Mouse (Mus musculus) CH12.LX (cell line): ENCODE data around the gene Pdgfc. TPM values are rescaled to one million over a fixed set of nuclear protein-coding genes. Genes with fewer than 3 reads are reported as not detected.

Source experiments
- DNase-seq: peaks from one replicate; pipeline ENCODE4 v3.0.0-alpha.2; 2013; ENCODE audit errors: extremely low read depth
- H3K27ac ChIP-seq: 2 replicates; pipeline ENCODE4 v1.5.1; 2012; ENCODE audit warnings: low read depth, mild to moderate bottlenecking, control low read depth, moderate library complexity; ENCODE audit not compliant: insufficient read depth
- H3K27me3 ChIP-seq: replicated peaks from 2 replicates; pipeline ENCODE3; 2012; ENCODE audit warnings: inconsistent platforms
- H3K36me3 ChIP-seq, 2 experiments: replicated peaks in 1 of 2; 2 replicates each; pipeline versions ENCODE3 to v1.6.1; 2012; ENCODE audit warnings: inconsistent platforms in 1 of 2, low read length in 1 of 2, mild to moderate bottlenecking in 1 of 2, mixed read lengths in 1 of 2, moderate library complexity in 1 of 2; ENCODE audit not compliant: control insufficient read depth in 1 of 2, insufficient read depth in 1 of 2
- H3K4me1 ChIP-seq, 2 experiments: 2 replicates each; pipeline ENCODE4 v1.6.1; 2012; ENCODE audit warnings: inconsistent platforms in 1 of 2, moderate library complexity in 1 of 2; ENCODE audit not compliant: insufficient read depth in 2 of 2, control insufficient read depth in 1 of 2
- H3K4me2 ChIP-seq: 2 replicates; pipeline ENCODE4 v1.6.1; 2012; ENCODE audit warnings: low read depth, mild to moderate bottlenecking, control low read depth; ENCODE audit not compliant: poor library complexity, insufficient read depth, severe bottlenecking
- H3K4me3 ChIP-seq, 3 experiments: fragments of 150-350 bp in 1 of 3; sonication (generic) in 1 of 3; replicated peaks in 1 of 3; 2 replicates each; pipeline versions ENCODE3 to v1.5.1; 2011 to 2012; ENCODE audit warnings: low read depth in 2 of 3, low read length in 2 of 3, mild to moderate bottlenecking in 2 of 3, moderate library complexity in 2 of 3, control low read depth in 1 of 3, improper control_type of control experiment in 1 of 3, inconsistent platforms in 1 of 3, mixed read lengths in 1 of 3; ENCODE audit not compliant: poor library complexity in 1 of 3
- H3K79me2 ChIP-seq: replicated peaks from 2 replicates; pipeline ENCODE4 v1.6.1; 2012; ENCODE audit warnings: mild to moderate bottlenecking, moderate library complexity; ENCODE audit not compliant: control insufficient read depth, poor library complexity, insufficient read depth, severe bottlenecking; ENCODE audit errors: extremely low read depth
- H3K9ac ChIP-seq: 2 replicates; pipeline ENCODE4 v1.6.1; 2012; ENCODE audit warnings: low read depth, mild to moderate bottlenecking, control low read depth, moderate library complexity; ENCODE audit not compliant: insufficient read depth
- H3K9me3 ChIP-seq: replicated peaks from 2 replicates; pipeline ENCODE3; 2012; ENCODE audit warnings: low read length, inconsistent platforms, mixed read lengths
- BHLHE40 ChIP-seq: IDR thresholded peaks from 2 replicates; pipeline ENCODE4 v1.6.1; 2011; ENCODE audit warnings: mild to moderate bottlenecking, low read depth, low read length, improper control_type of control experiment
- CHD1 ChIP-seq: IDR thresholded peaks from 2 replicates; pipeline ENCODE4 v1.6.1; 2012; ENCODE audit warnings: low read depth, low read length, improper control_type of control experiment, inconsistent platforms
- CHD2 ChIP-seq: IDR thresholded peaks from 2 replicates; pipeline ENCODE4 v1.6.1; 2011; ENCODE audit warnings: low read length, improper control_type of control experiment
- CTCF ChIP-seq, 2 experiments: IDR thresholded peaks in 1 of 2; conservative IDR thresholded peaks in 1 of 2; 2 replicates each; pipeline ENCODE4 v1.5.1; 2011 to 2012; ENCODE audit warnings: low read depth in 2 of 2, low read length in 2 of 2, improper control_type of control experiment in 1 of 2, inconsistent platforms in 1 of 2, mild to moderate bottlenecking in 1 of 2, moderate library complexity in 1 of 2
- E2F4 ChIP-seq: IDR thresholded peaks from 2 replicates; pipeline ENCODE4 v1.6.1; 2011; ENCODE audit warnings: low read depth, low read length, improper control_type of control experiment; ENCODE audit not compliant: insufficient replicate concordance
- EP300 ChIP-seq: IDR thresholded peaks from 2 replicates; pipeline ENCODE4 v1.6.1; 2011; ENCODE audit warnings: low read length, improper control_type of control experiment
- ETS1 ChIP-seq: conservative IDR thresholded peaks from 2 replicates; pipeline ENCODE4 v1.6.1; 2012; ENCODE audit warnings: low read depth, mild to moderate bottlenecking, inconsistent platforms, low read length, improper control_type of control experiment, moderate library complexity
- HCFC1 ChIP-seq: IDR thresholded peaks from 2 replicates; pipeline ENCODE4 v1.6.1; 2012; ENCODE audit warnings: low read depth, mild to moderate bottlenecking, inconsistent platforms, low read length, improper control_type of control experiment
- JUN ChIP-seq: IDR thresholded peaks from 2 replicates; pipeline ENCODE4 v1.6.1; 2011; ENCODE audit warnings: low read depth, mild to moderate bottlenecking, low read length, improper control_type of control experiment, moderate library complexity; ENCODE audit not compliant: insufficient read depth
- JUND ChIP-seq: conservative IDR thresholded peaks from 2 replicates; pipeline ENCODE4 v1.6.1; 2011; ENCODE audit warnings: low read depth, low read length, improper control_type of control experiment
- KAT2A ChIP-seq: IDR thresholded peaks from 2 replicates; pipeline ENCODE4 v1.6.1; 2012; ENCODE audit warnings: low read length, improper control_type of control experiment, inconsistent platforms; ENCODE audit not compliant: insufficient replicate concordance
- MAFK ChIP-seq: IDR thresholded peaks from 2 replicates; pipeline ENCODE4 v1.6.1; 2011; ENCODE audit warnings: low read length, improper control_type of control experiment; ENCODE audit not compliant: insufficient replicate concordance
- MAX ChIP-seq: IDR thresholded peaks from 2 replicates; pipeline ENCODE4 v1.6.1; 2011; ENCODE audit warnings: low read length, improper control_type of control experiment
- MEF2A ChIP-seq: IDR thresholded peaks from 2 replicates; pipeline ENCODE4 v1.6.1; 2014; ENCODE audit warnings: low read depth, mild to moderate bottlenecking, inconsistent platforms, low read length, improper control_type of control experiment, borderline replicate concordance
- MXI1 ChIP-seq: IDR thresholded peaks from 2 replicates; pipeline ENCODE4 v1.6.1; 2011; ENCODE audit warnings: mild to moderate bottlenecking, low read depth, low read length, improper control_type of control experiment
- MYC ChIP-seq: IDR thresholded peaks from 2 replicates; pipeline ENCODE4 v1.6.1; 2011; ENCODE audit warnings: low read depth, mild to moderate bottlenecking, improper control_type of control experiment, low read length
- POLR2A ChIP-seq: IDR thresholded peaks from 2 replicates; pipeline ENCODE4 v1.6.1; 2011; ENCODE audit warnings: low read depth, mild to moderate bottlenecking, improper control_type of control experiment, low read length
- POLR2AphosphoS2 ChIP-seq: IDR thresholded peaks from 2 replicates; pipeline ENCODE4 v1.6.1; 2011; ENCODE audit warnings: low read depth, low read length, improper control_type of control experiment
- SIN3A ChIP-seq: IDR thresholded peaks from 2 replicates; pipeline ENCODE4 v1.6.1; 2012; ENCODE audit warnings: low read length, improper control_type of control experiment, inconsistent platforms
- SMC3 ChIP-seq: IDR thresholded peaks from 2 replicates; pipeline ENCODE4 v1.6.1; 2011; ENCODE audit warnings: low read depth, low read length, improper control_type of control experiment
- TBP ChIP-seq: conservative IDR thresholded peaks from 2 replicates; pipeline ENCODE4 v1.6.1; 2011; ENCODE audit warnings: low read depth, low read length, improper control_type of control experiment
- TCF12 ChIP-seq: IDR thresholded peaks from 2 replicates; pipeline ENCODE4 v1.6.1; 2014; ENCODE audit warnings: low read depth, mild to moderate bottlenecking, inconsistent platforms, low read length, improper control_type of control experiment
- USF1 ChIP-seq: IDR thresholded peaks from 2 replicates; pipeline ENCODE4 v1.6.1; 2014; ENCODE audit warnings: low read depth, mild to moderate bottlenecking, inconsistent platforms, low read length, improper control_type of control experiment
- USF2 ChIP-seq: conservative IDR thresholded peaks from 2 replicates; pipeline ENCODE4 v1.6.1; 2011; ENCODE audit warnings: low read depth, low read length, improper control_type of control experiment
- ZMIZ1 ChIP-seq: IDR thresholded peaks from 2 replicates; pipeline ENCODE4 v1.6.1; 2012; ENCODE audit warnings: low read depth, mild to moderate bottlenecking, inconsistent platforms, low read length, improper control_type of control experiment
- ZNF384 ChIP-seq: IDR thresholded peaks from 2 replicates; pipeline ENCODE4 v1.6.1; 2012; ENCODE audit warnings: low read depth, low read length, improper control_type of control experiment, inconsistent platforms
- dilution Hi-C: fragments of 300-500 bp; cut with MboI; formaldehyde crosslinking; loops from 2 replicates; pipeline ENCODE4 v1.14.3; 2020; ENCODE audit warnings: low sequenced_read_pairs; ENCODE audit not compliant: extremely low pct_unique_long_range_greater_than_20kb, extremely low pct_ligation_motif_present
- in situ Hi-C: fragments of 300-500 bp; cut with MboI; formaldehyde crosslinking; loops from 3 replicates; pipeline ENCODE4 v1.14.3; 2019; ENCODE audit warnings: low sequenced_read_pairs, low pct_ligation_motif_present, low pct_unique_long_range_greater_than_20kb, mixed read lengths
- polyA plus RNA-seq: library from polyadenylated mRNA; unstranded; fragments of >175 nt; gene quantifications from 2 replicates; pipeline ENCODE4 v1.2.1, GENCODE M21; 2012; ENCODE audit warnings: low read depth; ENCODE audit not compliant: insufficient read length
- total RNA-seq, 2 experiments: library from RNA; depleted of rRNA; stranded (reverse); fragments of 300-350 nt in 1 of 2; fragments of >200 nt in 1 of 2; gene quantifications; 2 replicates each; pipeline ENCODE4 v1.2.3; 2012 to 2014

Pdgfc gene
- total and polyA plus RNA-seq, 3 experiments: 0.09 to 0.20 (median 0.17) TPM

DNA sequence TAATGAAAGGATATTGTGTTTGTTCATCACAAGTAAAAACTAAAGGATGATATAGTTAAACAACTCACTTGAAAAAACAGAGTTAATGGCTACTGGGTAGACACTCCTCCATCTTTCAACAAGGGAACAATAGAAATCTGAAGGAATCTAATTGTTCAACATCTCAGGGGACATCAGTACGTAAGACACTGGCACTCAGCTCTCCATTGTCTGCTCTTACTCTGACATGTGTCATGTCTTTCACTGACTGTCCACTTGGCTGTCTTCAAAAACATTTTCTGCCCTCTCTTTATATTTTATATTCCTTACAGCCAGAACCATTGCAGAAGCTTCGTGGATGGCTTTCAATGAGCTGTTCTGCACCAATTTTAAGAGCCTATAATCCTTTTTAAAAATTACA, 172.0 kb downstream of the Pdgfc start:
- no peaks in the 10 kb centered on the region for H3K79me2 ChIP-seq
- dilution Hi-C loops (no loop called here), in situ Hi-C loops (no loop called here)
- H3K9ac ChIP-seq: no peak overlapping the region
- H3K4me2 ChIP-seq: no peak overlapping the region
- H3K9me3 ChIP-seq: no peaks in the 10 kb centered on the region
- H3K4me1 ChIP-seq: no peaks in the 10 kb centered on the region
- no peaks in the 10 kb centered on the region for H3K36me3 ChIP-seq
- H3K27me3 ChIP-seq: no peaks in the 10 kb centered on the region
- TF ChIP-seq KAT2A (no peak), ZNF384 (no peak), MEF2A (no peak), MAFK (no peak), HCFC1 (no peak), CHD1 (no peak), USF2 (no peak), USF1 (no peak), MYC (no peak), POLR2AphosphoS2 (no peak), POLR2A (no peak), CHD2 (no peak), ETS1 (no peak), MAX (no peak), JUND (no peak), TCF12 (no peak), SMC3 (no peak)
- H3K4me3 ChIP-seq: no peak overlapping the region
- DNase-seq: no peak
- H3K27ac ChIP-seq: no peak overlapping the region

DNA sequence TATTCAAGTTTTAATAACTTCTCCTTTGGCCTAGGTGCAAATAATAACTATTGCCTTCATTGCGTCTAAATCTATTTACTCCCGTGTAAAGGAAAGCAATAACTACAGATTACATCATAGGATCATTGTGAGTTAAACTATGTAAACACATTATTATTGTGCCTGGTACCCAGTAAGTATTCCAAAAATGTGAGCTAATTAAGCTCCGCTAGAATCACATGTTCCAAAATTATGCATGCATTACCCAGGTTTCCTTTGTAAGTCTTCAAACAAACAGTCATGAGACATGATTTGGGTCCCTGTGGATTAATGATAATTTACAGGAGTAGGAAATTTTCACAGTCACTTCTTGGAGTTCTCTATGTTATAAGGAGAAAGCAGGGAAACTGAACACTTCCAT, 174.9 kb downstream of the Pdgfc start:
- dilution Hi-C loops (no loop called here), in situ Hi-C loops (no loop called here)
- H3K4me2 ChIP-seq: no peak overlapping the region

More for the DNA sequence above, 174.9 kb downstream of the Pdgfc start:
- H3K27ac ChIP-seq: no peak overlapping the region
- H3K4me3 ChIP-seq: no peak overlapping the region
- H3K79me2 ChIP-seq: no peaks in the 10 kb centered on the region
- no peak for TF ChIP-seq TBP
- TF ChIP-seq SIN3A: no peak
- no peak for TF ChIP-seq ZNF384
- TF ChIP-seq MAX: no peak
- TF ChIP-seq ZMIZ1: no peak
- TF ChIP-seq USF2: no peak
- TF ChIP-seq MAFK: no peak
- TF ChIP-seq EP300: no peak
- no peak for TF ChIP-seq MYC
- no peak for TF ChIP-seq POLR2A
- TF ChIP-seq E2F4: no peak
- no peak for TF ChIP-seq MXI1
- no peak for TF ChIP-seq CHD1
- no peak for TF ChIP-seq ETS1
- TF ChIP-seq CTCF (conservative IDR thresholded peaks at IDR 0.05 in 1 of 2, IDR thresholded peaks at IDR 0.05 in 1 of 2; ENCODE audit: low read depth in 2 of 2, low read length in 2 of 2): no peak
- TF ChIP-seq USF1: no peak
- no peak for TF ChIP-seq BHLHE40
- no peak for TF ChIP-seq POLR2AphosphoS2
- TF ChIP-seq JUN: no peak
- H3K36me3 ChIP-seq: no peaks in the 10 kb centered on the region
- H3K9me3 ChIP-seq: no peaks in the 10 kb centered on the region
- no peak overlapping the region for H3K9ac ChIP-seq
- no peaks in the 10 kb centered on the region for H3K4me1 ChIP-seq
- no peaks in the 10 kb centered on the region for H3K27me3 ChIP-seq
- no peak for DNase-seq
